Mouse (Mus musculus) c-Kit-positive CD71-positive TER-119-negative erythroid progenitor cells, embryonic 14.5 days (primary cell): Measurements from ENCODE around the gene Slx1b.
"Not testable (repeated sequence)": the region's sequence is repeated elsewhere in the genome, so short reads cannot be mapped to it uniquely, and the experiment has no call there.

ENCODE experiments used
- DNase-seq: peaks from one replicate; pipeline ENCODE4 v3.0.0-alpha.2; 2013; ENCODE audit warnings: low read depth

The Slx1b gene

GRCm38 (mm10) chr7:126695631-126696207 lies at the start of gene Slx1b:
Gene Slx1b, minus strand, starts transcription at chr7:126695784.
- peak; percentile 95 for DNase-seq

- DNase-seq = no peak
Measured at GRCm38 (mm10) chr7:126741964-126742482, 46.4 kb upstream of the Slx1b start.

- no peak for DNase-seq
Measured at GRCm38 (mm10) chr7:126741452-126741851, 45.9 kb upstream of the Slx1b start.

- DNase-seq = no peak
Measured at GRCm38 (mm10) chr7:126740977-126741376, 45.4 kb upstream of the Slx1b start.

- no peak for DNase-seq
Measured at GRCm38 (mm10) chr7:126740132-126740735, 44.6 kb upstream of the Slx1b start.

- DNase-seq = no peak
Measured at GRCm38 (mm10) chr7:126739551-126739950, 44.0 kb upstream of the Slx1b start.

DNA sequence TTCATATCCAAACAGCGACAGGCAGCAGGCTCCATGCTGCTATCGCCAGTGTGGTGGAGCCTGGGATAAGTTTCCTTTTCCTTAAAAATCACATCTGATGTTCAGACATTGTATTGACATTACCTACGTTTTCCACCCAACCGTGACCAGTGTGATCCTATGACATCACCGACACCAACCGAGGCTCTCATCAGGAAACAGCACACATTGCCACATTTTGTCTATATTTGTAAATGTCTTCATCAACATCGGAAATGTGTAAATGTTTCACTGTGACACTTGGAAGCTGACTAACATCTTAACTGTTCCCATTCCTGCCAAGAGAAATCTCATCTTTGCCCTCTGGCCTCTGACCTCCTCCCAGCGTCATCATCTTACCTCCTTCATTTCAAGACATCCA lies 40.5 kb upstream of the Slx1b start:
- no peak for DNase-seq

DNA sequence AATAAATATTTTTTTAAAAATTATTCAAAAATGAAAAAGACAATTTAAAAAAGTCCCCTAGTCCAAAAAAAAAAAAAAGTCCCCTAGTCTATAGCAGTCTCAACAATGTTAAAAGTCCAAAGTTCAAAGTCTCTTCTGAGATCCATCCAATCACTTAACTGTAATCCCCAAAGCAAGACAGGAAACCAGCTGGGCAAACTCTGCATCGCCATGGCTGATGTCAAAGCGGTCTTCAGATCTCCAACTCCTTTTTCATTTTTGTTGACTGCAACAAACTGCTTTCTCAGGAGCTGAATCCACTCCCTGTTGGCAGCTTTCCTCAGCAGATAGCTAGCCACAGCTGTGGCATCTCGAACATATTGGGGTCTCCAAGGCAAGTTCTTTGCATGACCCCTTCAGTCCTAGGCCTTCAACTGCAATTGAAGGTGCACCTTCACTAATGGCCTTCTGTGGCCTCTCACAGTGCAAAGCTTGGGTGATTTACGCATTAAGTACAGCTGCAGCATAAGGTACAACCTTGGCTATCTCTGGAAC lies 34.7 kb upstream of the Slx1b start:
- not testable (repeated sequence) for DNase-seq

DNA sequence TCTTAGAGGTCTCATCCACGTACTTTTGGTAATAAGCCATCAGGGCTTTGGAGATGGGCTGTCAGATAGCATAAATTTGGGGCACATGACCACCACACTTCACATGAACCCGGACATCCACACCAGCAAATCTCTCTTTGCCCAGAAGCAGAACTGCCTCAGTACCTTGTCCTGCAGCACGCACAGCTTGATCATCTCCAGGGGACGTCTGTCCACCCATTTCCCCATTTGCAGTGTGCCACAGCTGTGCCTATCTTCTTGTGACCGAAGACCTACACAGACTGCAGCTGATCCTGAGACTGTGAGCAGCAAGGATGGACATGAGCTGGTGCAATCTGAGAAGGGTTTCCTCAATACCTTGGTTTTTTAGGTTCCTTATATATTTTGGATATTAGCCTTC lies 30.1 kb upstream of the Slx1b start:
- DNase-seq = no peak

GRCm38 (mm10) chr7:126725077-126725476 lies 29.5 kb upstream of the Slx1b start:
- DNase-seq = no peak

GRCm38 (mm10) chr7:126721635-126722034 lies 26.1 kb upstream of the Slx1b start:
- no peak for DNase-seq

DNA sequence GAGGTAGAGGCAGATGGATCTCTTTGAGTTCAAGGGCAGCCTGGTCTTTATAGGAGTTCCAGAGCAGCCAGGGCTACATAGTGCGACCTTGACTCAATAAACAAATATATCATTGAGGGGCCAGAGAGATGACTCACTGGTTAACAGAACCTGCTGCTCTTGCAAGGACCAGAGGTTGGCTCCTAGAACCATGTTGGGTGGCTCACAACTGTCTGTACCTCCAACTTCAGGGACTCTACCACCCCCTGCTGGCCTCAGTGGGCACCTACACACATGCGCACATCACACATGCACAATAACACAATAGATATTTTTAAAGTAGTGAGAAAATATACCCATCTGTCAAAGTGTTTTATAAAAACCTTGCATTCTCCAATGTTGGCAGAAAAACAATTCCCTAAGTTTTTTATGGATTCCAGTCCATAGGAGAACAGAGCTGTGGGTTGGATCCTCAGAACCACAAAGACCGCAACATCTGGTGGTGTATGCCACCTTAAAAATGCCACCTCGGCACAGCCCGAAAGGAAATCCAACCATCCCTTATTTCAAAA lies 23.3 kb upstream of the Slx1b start:
- DNase-seq = no peak

DNA sequence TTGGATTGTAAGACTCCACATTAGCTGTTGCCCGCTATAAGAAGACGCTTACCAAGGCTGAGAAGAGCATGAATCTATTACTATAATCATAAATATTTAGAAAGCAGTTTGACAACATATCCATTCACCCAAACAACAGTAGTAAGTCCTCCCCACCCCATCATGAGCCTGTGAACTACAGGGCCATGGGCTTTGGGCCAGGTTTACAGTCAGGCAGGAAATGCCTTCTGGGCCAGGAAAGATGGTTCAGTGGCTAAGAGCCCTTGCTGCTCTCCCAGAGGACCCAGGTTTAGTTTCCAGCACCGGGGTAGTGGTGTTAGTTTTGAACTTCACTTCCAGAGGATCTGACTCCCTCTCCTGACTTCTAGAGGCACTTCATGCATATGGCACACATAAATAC lies 22.0 kb upstream of the Slx1b start:
- DNase-seq = no peak

DNA sequence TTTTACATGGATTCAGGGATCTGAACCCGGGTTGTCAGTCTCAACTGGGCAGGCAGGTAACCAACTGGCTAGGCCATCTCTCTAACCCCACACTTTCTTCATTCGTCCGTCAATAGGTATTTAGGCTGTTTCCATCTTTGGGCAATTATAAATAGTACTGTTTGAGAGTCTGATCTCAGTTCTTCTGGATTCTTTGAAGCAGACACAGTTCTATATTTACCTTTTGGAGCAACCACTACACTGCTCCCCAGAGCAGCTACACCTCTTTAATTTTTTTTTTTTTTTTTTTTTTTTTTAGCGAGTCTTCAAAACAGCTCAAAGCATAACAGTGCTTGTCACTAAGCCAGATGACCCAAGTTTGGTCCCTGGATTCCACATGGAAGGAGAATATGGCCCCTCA lies 20.1 kb upstream of the Slx1b start:
- DNase-seq = no peak

- DNase-seq = no peak
Measured at GRCm38 (mm10) chr7:126711910-126712309, 16.3 kb upstream of the Slx1b start.

DNA sequence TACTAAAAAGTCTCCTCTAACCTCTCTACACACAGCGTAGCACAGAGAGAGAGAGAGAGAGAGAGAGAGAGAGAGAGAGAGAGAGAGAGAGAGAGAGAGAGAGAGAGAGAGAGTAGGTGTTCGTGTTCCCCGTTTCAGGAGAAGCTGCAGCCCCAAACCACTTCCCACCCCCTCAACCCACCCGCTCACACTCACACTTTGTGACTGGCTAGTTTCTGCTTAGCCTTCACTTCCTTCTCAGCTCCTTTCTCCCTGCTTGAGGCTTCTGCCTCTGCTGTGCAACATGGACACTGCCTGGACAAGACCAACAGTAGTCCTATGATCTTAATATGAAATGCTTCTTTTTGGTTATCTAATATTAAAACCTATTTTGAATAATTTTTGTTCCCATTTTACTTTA lies 14.7 kb upstream of the Slx1b start:
- no peak for DNase-seq

- DNase-seq = no peak
Measured at GRCm38 (mm10) chr7:126708175-126708952, 12.8 kb upstream of the Slx1b start.

GRCm38 (mm10) chr7:126707442-126708174 lies 12.0 kb upstream of the Slx1b start, which contains the start of gene Coro1a:
Gene Coro1a, minus strand, starts transcription at chr7:126707787.
- no peak for DNase-seq

DNA sequence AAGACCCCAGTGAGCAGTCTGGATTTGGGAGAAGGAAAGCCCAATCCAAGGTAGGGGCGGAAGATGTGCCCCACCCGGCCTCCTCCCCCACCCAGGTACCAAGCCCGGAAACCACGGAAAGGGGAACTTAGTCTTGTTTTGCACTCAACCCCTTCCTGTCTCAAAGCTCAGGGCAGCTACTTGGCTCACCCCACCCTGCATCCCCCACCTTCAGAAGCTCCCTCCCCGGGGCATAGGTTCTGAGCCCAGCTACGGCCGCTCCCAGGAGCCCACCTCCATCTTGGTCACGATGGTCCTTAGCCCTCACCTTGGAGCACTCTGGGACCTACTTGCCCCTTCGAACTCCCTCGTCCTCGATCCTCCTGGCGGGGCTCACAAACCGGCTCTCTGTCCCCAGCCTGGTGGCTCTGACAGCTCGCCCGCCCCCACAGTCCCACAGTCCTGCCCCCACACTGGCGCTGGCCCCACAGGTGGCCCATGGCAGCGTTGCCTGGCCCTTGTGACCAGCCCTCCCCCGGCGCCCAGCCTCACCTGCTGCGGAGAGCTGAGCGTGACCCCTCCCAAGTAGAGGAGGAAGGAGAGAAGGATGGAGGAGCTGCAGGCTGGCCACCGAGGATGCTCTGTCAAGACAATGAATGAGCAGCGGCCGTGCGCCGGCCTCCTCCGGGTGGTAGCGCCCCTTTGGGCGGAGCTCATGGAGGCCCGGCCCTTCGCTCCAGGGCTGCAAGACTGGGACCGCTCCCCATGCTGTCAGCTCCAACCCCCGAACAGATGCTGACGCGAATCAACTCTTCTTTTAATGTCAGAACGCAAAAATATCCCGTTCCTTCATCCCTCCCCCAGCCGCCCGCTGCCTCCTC lies 8.8 kb upstream of the Slx1b start:
- DNase-seq = peak; percentile 57

DNA sequence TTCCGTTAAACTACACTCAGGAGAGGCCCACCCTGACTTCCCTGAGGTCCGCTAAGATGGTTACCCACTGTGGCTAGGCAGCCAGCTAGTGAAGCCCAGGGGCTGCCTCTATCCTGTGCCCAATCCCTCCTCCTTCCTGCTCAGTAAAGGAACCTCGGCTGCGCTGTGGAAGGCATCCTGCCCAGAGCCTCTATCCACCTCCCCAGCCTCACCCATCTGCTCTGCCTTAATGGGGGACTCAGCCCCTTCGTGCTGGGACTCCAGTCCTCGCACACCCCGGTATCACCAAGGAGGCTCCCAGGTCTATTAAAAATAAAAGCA lies 8.1 kb upstream of the Slx1b start:
- DNase-seq = no peak
